Mouse (Mus musculus) Muller cell, postnatal 12 days (primary cell): ENCODE data around the gene Slc35b2.
A peak's percentile ranks its signal among the peaks of the same experiment; 100 is the strongest.

Source experiments
- DNase-seq: peaks from one replicate; pipeline ENCODE4 v3.0.0-alpha.2; 2015; ENCODE audit errors: inconsistent ontology term

Slc35b2 gene

DNA sequence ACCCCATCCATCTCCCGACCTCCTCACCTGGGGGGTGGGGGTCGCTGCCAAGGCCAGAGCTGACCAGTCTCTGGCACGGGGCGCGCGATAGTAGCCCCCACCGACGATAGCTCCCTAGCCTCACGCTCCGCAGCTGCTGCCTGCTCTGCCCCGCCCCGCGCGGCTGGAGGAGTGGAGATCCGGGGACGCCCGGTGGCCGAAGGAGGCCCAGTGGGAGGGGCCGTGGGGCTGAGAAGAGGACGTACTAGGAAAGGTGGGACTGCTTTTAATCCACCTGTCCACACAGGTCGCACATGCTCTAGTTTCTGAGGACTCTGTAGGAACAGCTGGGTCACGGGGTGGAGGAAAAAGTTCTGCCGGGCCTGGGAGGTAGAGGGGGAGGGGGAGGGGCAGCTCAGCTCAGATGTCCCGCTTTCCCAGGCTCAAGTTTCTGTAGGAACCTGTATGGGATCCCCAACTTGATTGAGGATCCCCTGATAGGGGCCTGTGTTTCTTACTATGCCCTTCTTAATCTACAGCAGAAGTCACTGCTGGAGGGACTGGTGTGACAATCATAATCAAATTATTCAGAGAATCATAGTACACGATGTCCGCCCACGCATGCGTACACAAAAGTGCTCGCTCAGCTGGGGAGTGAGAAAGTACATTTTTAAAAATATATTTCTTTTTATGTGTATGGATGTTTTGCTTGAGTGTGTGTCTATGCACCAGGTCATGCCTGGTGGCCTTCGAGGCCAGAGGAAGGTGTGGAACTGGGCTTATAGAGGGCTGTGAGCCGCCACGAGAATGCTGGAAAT is 36.0 kb downstream of the Slc35b2 start, which contains the start of gene Slc29a1:
Gene Slc29a1 (minus strand): TSS at position 161 of the 797 bp plus-strand sequence.
- peak; percentile 70 for DNase-seq

- no peak for DNase-seq
Observed at GRCm38 (mm10) chr17:45600267-45600666, 36.6 kb downstream of the Slc35b2 start.

DNA sequence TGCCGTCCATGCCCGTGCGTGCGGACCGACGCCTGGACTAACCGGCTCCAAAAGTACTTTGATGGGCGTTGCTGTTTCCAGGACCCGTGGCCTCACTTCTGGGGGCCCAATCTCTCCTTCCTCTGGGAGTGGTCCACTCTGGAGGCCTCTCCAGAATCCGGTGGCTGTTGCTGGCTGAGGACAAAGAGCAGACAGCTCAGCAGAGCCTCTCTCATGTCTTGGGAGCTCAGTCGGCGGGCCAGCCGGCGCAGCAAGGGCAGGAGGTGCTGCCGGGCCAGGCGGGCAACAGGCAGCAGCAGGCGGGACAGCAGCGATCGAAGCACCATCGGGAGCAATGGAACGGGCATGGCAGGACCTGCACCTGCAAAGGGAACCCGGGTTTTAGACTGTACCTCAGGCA is 37.7 kb downstream of the Slc35b2 start:
- no peak for DNase-seq

DNA sequence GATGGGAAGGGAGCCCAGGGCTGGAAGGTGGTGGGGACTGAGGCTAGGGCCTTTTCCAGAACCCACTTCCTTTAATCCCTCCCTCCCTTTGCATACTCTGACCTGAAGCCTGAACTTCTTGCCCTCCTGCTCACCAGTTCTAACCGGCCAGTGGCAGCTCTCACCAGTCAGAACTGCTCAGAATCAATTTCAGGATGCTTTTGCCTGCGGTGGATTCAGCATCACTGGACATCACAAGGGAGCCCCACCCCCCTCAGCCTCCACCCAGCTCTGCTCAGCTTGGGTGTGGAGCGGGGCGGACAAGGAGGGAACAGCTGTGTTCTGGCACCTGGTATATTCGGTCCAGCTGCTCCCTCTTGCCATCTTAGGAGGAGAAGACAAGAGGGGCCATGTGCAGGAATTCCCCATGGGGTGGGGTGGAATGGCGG is 38.2 kb downstream of the Slc35b2 start, which contains the start of gene Mymx:
Gene Mymx (minus strand): TSS at position 226 of the 428 bp plus-strand sequence.
- no peak for DNase-seq

- DNase-seq, result no peak
Observed at GRCm38 (mm10) chr17:45602984-45603383, 39.3 kb downstream of the Slc35b2 start.

GRCm38 (mm10) chr17:45606992-45607879 is 43.6 kb downstream of the Slc35b2 start:
- no peak for DNase-seq

DNA sequence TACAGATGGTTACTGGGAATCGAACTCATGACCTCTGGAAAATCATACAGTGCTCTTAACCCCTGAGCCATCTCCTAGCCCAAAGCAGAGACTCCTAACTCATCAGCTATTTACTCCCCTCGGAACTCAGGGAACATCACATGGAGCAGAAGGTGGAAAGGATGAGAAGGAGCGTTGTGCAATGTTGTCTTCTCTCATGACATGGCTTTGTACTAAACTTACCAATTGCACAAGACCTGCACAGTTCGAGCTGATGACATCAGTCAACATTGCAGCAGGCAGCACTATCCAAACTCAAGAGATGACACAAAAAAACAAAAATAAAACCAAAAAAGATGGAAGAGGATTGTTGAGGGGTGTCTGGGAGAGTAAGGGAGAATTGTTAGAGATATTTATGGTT is 44.7 kb downstream of the Slc35b2 start:
- DNase-seq, result no peak

GRCm38 (mm10) chr17:45610144-45610866 is 46.6 kb downstream of the Slc35b2 start:
- DNase-seq, result peak; percentile 30

GRCm38 (mm10) chr17:45612008-45612407 is 48.3 kb downstream of the Slc35b2 start:
- no peak for DNase-seq

DNA sequence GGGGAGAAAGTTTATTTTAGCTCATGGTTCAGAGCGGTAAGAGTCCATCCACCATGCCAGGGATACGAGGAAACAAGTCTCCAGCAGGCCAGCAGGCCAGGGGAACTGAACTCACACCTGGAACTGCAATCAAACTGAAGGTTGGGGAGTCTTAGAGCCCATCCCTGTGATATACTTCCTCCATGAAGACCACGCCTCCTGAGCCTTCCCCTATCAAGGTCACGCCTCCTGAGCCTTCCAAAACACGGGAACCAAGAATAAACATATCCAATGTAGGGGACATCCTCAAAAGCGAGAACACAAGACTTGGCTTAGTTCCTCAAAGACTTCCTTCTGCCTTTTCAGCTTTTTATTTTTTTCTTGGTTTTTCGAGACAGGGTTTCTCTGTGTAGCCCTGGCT is 49.2 kb downstream of the Slc35b2 start:
- DNase-seq, result no peak

GRCm38 (mm10) chr17:45616046-45616650 is 52.5 kb downstream of the Slc35b2 start:
- peak; percentile 49 for DNase-seq

- no peak for DNase-seq
Observed at GRCm38 (mm10) chr17:45616679-45617078, 53.0 kb downstream of the Slc35b2 start.
